Mouse (Mus musculus): ENCODE data around the gene Il23r. TPM values are rescaled to one million over a fixed set of nuclear protein-coding genes. Genes with fewer than 3 reads are reported as not detected.

Gene Il23r
- polyA plus RNA-seq, 1 experiment from 2014 or later, result 0.18 TPM

- Histone ChIP-seq H3K4me1 (replicated peaks) (no peaks in the 10 kb centered on the region), H3K27me3 (replicated peaks) (no peaks in the 10 kb centered on the region), H3K9ac (no peak overlapping the region), H3K4me3 (replicated peaks) (no peak overlapping the region), H3K4me2 (replicated peaks) (no peak overlapping the region), H3K27ac (no peak overlapping the region), H3K9me3 (no peaks in the 10 kb centered on the region), H3K36me3 (no peaks in the 10 kb centered on the region)
- ATAC-seq, result no peak
- WGBS, result 79% methylated on average over 2 of the region's 2 CpGs
Observed at GRCm38 (mm10) chr6:67413378-67413777, 78.3 kb downstream of the Il23r start.

GRCm38 (mm10) chr6:67405281-67405682, 86.4 kb downstream of the Il23r start:
- no peak for ATAC-seq
- Histone ChIP-seq H3K4me2 (replicated peaks) (no peak overlapping the region), H3K4me3 (replicated peaks) (no peak overlapping the region), H3K27me3 (replicated peaks) (no peaks in the 10 kb centered on the region), H3K27ac (no peak overlapping the region), H3K4me1 (replicated peaks) (no peaks in the 10 kb centered on the region), H3K9ac (no peak overlapping the region), H3K9me3 (no peaks in the 10 kb centered on the region), H3K36me3 (no peaks in the 10 kb centered on the region)
- 86% methylated on average over 3 of the region's 3 CpGs for WGBS

- H3K27ac ChIP-seq, result no peak overlapping the region
- H3K27me3 ChIP-seq (replicated peaks), result no peaks in the 10 kb centered on the region
- no peaks in the 10 kb centered on the region for H3K36me3 ChIP-seq
- 65% methylated on average over 5 of the region's 5 CpGs for WGBS
- H3K4me3 ChIP-seq (replicated peaks), result no peak overlapping the region
- H3K4me1 ChIP-seq (replicated peaks), result no peaks in the 10 kb centered on the region
- H3K9ac ChIP-seq, result no peak overlapping the region
- ATAC-seq, result no peak
- H3K9me3 ChIP-seq, result no peaks in the 10 kb centered on the region
- H3K4me2 ChIP-seq (replicated peaks), result no peak overlapping the region
Observed at GRCm38 (mm10) chr6:67399551-67399950, 92.1 kb downstream of the Il23r start.

- H3K36me3 ChIP-seq, result no peaks in the 10 kb centered on the region
- H3K9ac ChIP-seq, result no peak within 1 kb of the TSS
- H3K4me3 ChIP-seq (replicated peaks), result peak within 1 kb of the TSS; percentile 20
- peak within 1 kb of the TSS; percentile 57 for H3K4me2 ChIP-seq (replicated peaks)
- no peak for ATAC-seq
- no peak within 1 kb of the TSS for H3K27ac ChIP-seq
- H3K9me3 ChIP-seq, result no peaks in the 10 kb centered on the region
- WGBS, result 2% methylated on average over 26 of the region's 26 CpGs
- no peaks in the 10 kb centered on the region for H3K4me1 ChIP-seq (replicated peaks)
- H3K27me3 ChIP-seq (replicated peaks), result peaks cover 6% of the 10 kb centered on the region; the same call in 1 of the 2 replicates
Observed at GRCm38 (mm10) chr6:67375982-67376391, 115.7 kb downstream of the Il23r start, which contains the start of gene Il12rb2. TSS of gene Il12rb2 (minus strand) at chr6:67376188.

Other genes with a start within 250 kb of the Il23r start
- gene Il12rb2, start 115.7 kb downstream of the Il23r start, polyA plus RNA-seq (2015; fragmentation: Nextera tagmentation; extraction: Ambion mirVana), result 0.05 and 0.10 TPM in 2 replicates
- gene Tacstd2, start 43.9 kb upstream of the Il23r start, polyA plus RNA-seq (2015; fragmentation: Nextera tagmentation; extraction: Ambion mirVana), result 5.9 and 8.2 TPM in 2 replicates

Data from intestine, embryonic 15.5 days (tissue).